Mouse (Mus musculus) G1E (cell line): ENCODE measurements around the gene Gm21083. TPM values are rescaled to one million over a fixed set of nuclear protein-coding genes. Genes with fewer than 3 reads are reported as not detected.
"Not testable (repeated sequence)": the region's sequence is repeated elsewhere in the genome, so short reads cannot be mapped to it uniquely, and the experiment has no call there.

Source experiments
- ATAC-seq: 2 replicates; pipeline ENCODE4 v1.8.0; 2016; ENCODE audit warnings: mild to moderate bottlenecking; ENCODE audit not compliant: insufficient number of reproducible peaks, poor library complexity, low FRiP score, severe bottlenecking; ENCODE audit errors: extremely low read depth
- DNase-seq: peaks from one replicate; pipeline ENCODE4 v3.0.0; 2012; ENCODE audit warnings: low spot score
- H3K27me3 ChIP-seq: 2 replicates; pipeline ENCODE4 v1.6.1; 2012; ENCODE audit warnings: mild to moderate bottlenecking, low read length, inconsistent platforms; ENCODE audit not compliant: insufficient read depth
- H3K36me3 ChIP-seq: replicated peaks from 2 replicates; pipeline ENCODE3; 2012; ENCODE audit warnings: mild to moderate bottlenecking, inconsistent platforms
- H3K4me1 ChIP-seq: 2 replicates; pipeline ENCODE4 v1.6.1; 2012; ENCODE audit warnings: low read depth, low read length, inconsistent platforms, mixed read lengths; ENCODE audit not compliant: insufficient read depth
- H3K4me3 ChIP-seq: 2 replicates; pipeline ENCODE4 v1.5.1; 2012; ENCODE audit warnings: low read depth, mild to moderate bottlenecking, inconsistent platforms, low read length, moderate library complexity, mixed read lengths
- H3K9me3 ChIP-seq: replicated peaks from 2 replicates; pipeline ENCODE4 v1.6.1; 2012; ENCODE audit warnings: inconsistent platforms
- CTCF ChIP-seq: IDR thresholded peaks from 2 replicates; pipeline ENCODE4 v1.5.1; 2012; ENCODE audit warnings: low read depth, low read length, inconsistent platforms, mixed read lengths
- polyA plus RNA-seq: library from polyadenylated mRNA; stranded (reverse); fragments of >175 nt; gene quantifications from 2 replicates; pipeline ENCODE4 v1.2.3, GENCODE M21; 2012
- total RNA-seq, 2 experiments: library from RNA; stranded (forward) in 1 of 2; stranded (reverse) in 1 of 2; fragments of 200-1000 nt in 1 of 2; fragments of >200 nt in 1 of 2; fragmentation: Nextera tagmentation in 1 of 2; gene quantifications; 2 replicates each; pipeline ENCODE4 v1.2.3; 2014 to 2017

The Gm21083 gene
- total and polyA plus RNA-seq, 3 experiments: not detected

GRCm38 (mm10) chr5:15588291-15588690 lies 11.2 kb downstream of the Gm21083 start:
- not testable (repeated sequence) for H3K9me3 ChIP-seq, H3K4me3 ChIP-seq, H3K27me3 ChIP-seq, H3K36me3 ChIP-seq, DNase-seq, ATAC-seq, H3K4me1 ChIP-seq
- TF ChIP-seq CTCF: peak; percentile 4; the same call in 1 of the 2 replicates

- H3K4me3 ChIP-seq, H3K4me1 ChIP-seq, H3K9me3 ChIP-seq, H3K36me3 ChIP-seq, DNase-seq, ATAC-seq, H3K27me3 ChIP-seq: not testable (repeated sequence)
Measured at GRCm38 (mm10) chr5:15590635-15591034, 13.5 kb downstream of the Gm21083 start.

GRCm38 (mm10) chr5:15591577-15591976 lies 14.4 kb downstream of the Gm21083 start:
- not testable (repeated sequence) for H3K4me1 ChIP-seq, H3K27me3 ChIP-seq, H3K36me3 ChIP-seq, H3K9me3 ChIP-seq, DNase-seq, H3K4me3 ChIP-seq, ATAC-seq

- ATAC-seq: not testable (repeated sequence)
Measured at GRCm38 (mm10) chr5:15598831-15599230, 21.7 kb downstream of the Gm21083 start.

GRCm38 (mm10) chr5:15600342-15600741 lies 23.2 kb downstream of the Gm21083 start:
- DNase-seq, H3K9me3 ChIP-seq, H3K27me3 ChIP-seq, H3K36me3 ChIP-seq, H3K4me3 ChIP-seq, H3K4me1 ChIP-seq: not testable (repeated sequence)
- ATAC-seq: peak; percentile 38; the same call in 1 of the 2 replicates

More at GRCm38 (mm10) chr5:15598831-15599230, 21.7 kb downstream of the Gm21083 start:
- DNase-seq, H3K36me3 ChIP-seq, H3K4me1 ChIP-seq, H3K27me3 ChIP-seq, H3K9me3 ChIP-seq, H3K4me3 ChIP-seq: not testable (repeated sequence)

- H3K27me3 ChIP-seq, H3K9me3 ChIP-seq, H3K4me3 ChIP-seq, H3K4me1 ChIP-seq, H3K36me3 ChIP-seq, DNase-seq: not testable (repeated sequence)
- ATAC-seq: 0 out of 2 replicates have a peak, but pooled peaks have one; percentile 35
Measured at GRCm38 (mm10) chr5:15601481-15601880, 24.3 kb downstream of the Gm21083 start.

GRCm38 (mm10) chr5:15601960-15602359 lies 24.8 kb downstream of the Gm21083 start:
- ATAC-seq, H3K4me3 ChIP-seq, H3K36me3 ChIP-seq, H3K27me3 ChIP-seq, DNase-seq, H3K9me3 ChIP-seq, H3K4me1 ChIP-seq: not testable (repeated sequence)

- H3K36me3 ChIP-seq, DNase-seq, H3K4me1 ChIP-seq, ATAC-seq, H3K9me3 ChIP-seq, H3K27me3 ChIP-seq, H3K4me3 ChIP-seq: not testable (repeated sequence)
Measured at GRCm38 (mm10) chr5:15602424-15602947, 25.4 kb downstream of the Gm21083 start.

GRCm38 (mm10) chr5:15603008-15603407 lies 25.9 kb downstream of the Gm21083 start:
- not testable (repeated sequence) for H3K4me3 ChIP-seq, H3K36me3 ChIP-seq, H3K4me1 ChIP-seq, DNase-seq, ATAC-seq, H3K27me3 ChIP-seq, H3K9me3 ChIP-seq

GRCm38 (mm10) chr5:15603585-15603984 lies 26.5 kb downstream of the Gm21083 start:
- not testable (repeated sequence) for H3K36me3 ChIP-seq, H3K27me3 ChIP-seq, ATAC-seq, H3K4me1 ChIP-seq, H3K4me3 ChIP-seq, DNase-seq, H3K9me3 ChIP-seq

- H3K4me3 ChIP-seq: not testable (repeated sequence)
Measured at GRCm38 (mm10) chr5:15606677-15607076, 29.5 kb downstream of the Gm21083 start.

GRCm38 (mm10) chr5:15610695-15611094 lies 33.6 kb downstream of the Gm21083 start:
- H3K9me3 ChIP-seq, H3K36me3 ChIP-seq, H3K4me1 ChIP-seq, H3K27me3 ChIP-seq, ATAC-seq, H3K4me3 ChIP-seq, DNase-seq: not testable (repeated sequence)

More at GRCm38 (mm10) chr5:15606677-15607076, 29.5 kb downstream of the Gm21083 start:
- H3K4me1 ChIP-seq, H3K27me3 ChIP-seq, H3K9me3 ChIP-seq, ATAC-seq, DNase-seq, H3K36me3 ChIP-seq: not testable (repeated sequence)
